Mouse (Mus musculus) intestine, embryonic 14.5 days (tissue): ENCODE measurements around the gene Btg4. TPM values are rescaled to one million over a fixed set of nuclear protein-coding genes. Genes with fewer than 3 reads are reported as not detected.

Experiments used
- ATAC-seq: fragments of 200-750 bp; cut with Nextera tagmentation; replicated peaks from 2 replicates; pipeline ENCODE4 v1.8.0; 2017; ENCODE audit warnings: low read depth, moderate number of reproducible peaks, moderate TSS enrichment, moderate library complexity; ENCODE audit not compliant: low FRiP score, low TSS enrichment
- DNase-seq: peaks from one replicate; pipeline ENCODE4 v3.0.0-alpha.2; 2018; ENCODE audit warnings: low spot score
- H3K27ac ChIP-seq: fragments of 300-500 bp; sonication (generic); 2 replicates; pipeline ENCODE4 v1.5.1; 2014; ENCODE audit warnings: low read depth, mild to moderate bottlenecking, control low read depth
- H3K27me3 ChIP-seq: fragments of 300-500 bp; sonication (generic); replicated peaks from 2 replicates; pipeline ENCODE4 v1.6.1; 2014; ENCODE audit warnings: low read length, control low read depth; ENCODE audit not compliant: control insufficient read depth, insufficient read depth
- H3K36me3 ChIP-seq: fragments of 300-500 bp; sonication (generic); 2 replicates; pipeline ENCODE4 v1.6.1; 2014; ENCODE audit warnings: low read length, control low read depth; ENCODE audit not compliant: control insufficient read depth, insufficient read depth
- H3K4me1 ChIP-seq: fragments of 300-500 bp; sonication (generic); replicated peaks from 2 replicates; pipeline ENCODE4 v1.6.1; 2014; ENCODE audit warnings: low read length, control low read depth, mixed read lengths; ENCODE audit not compliant: control insufficient read depth, insufficient read depth
- H3K4me2 ChIP-seq: fragments of 300-500 bp; sonication (generic); 2 replicates; pipeline ENCODE4 v1.6.1; 2014; ENCODE audit warnings: low read length
- H3K4me3 ChIP-seq: fragments of 300-500 bp; sonication (generic); 2 replicates; pipeline ENCODE4 v1.5.1; 2014; ENCODE audit warnings: low read depth, low read length, control low read depth, mixed read lengths
- H3K9ac ChIP-seq: fragments of 300-500 bp; sonication (generic); 2 replicates; pipeline ENCODE4 v1.6.1; 2014; ENCODE audit warnings: mild to moderate bottlenecking, low read length
- H3K9me3 ChIP-seq: fragments of 300-500 bp; sonication (generic); 2 replicates; pipeline ENCODE4 v1.6.1; 2016; ENCODE audit warnings: low read length, control low read depth; ENCODE audit not compliant: control insufficient read depth
- WGBS: fragments of 180-500 bp; shearing (Covaris S2); extraction: QIAGEN DNeasy Blood & Tissue Kit; methylation state at CpG from one replicate; pipeline ENCODE4 v1.1.7; 2014; 5-methylcytosine and 5-hydroxymethylcytosine counted together
- polyA plus RNA-seq: library from polyadenylated mRNA; unstranded; fragments of >200 nt; fragmentation: Nextera tagmentation; extraction: Ambion mirVana; gene quantifications from 2 replicates; pipeline ENCODE4 v1.2.1, GENCODE M21; 2014

Gene Btg4
- polyA plus RNA-seq, 1 experiment from 2014 or later: not detected

DNA sequence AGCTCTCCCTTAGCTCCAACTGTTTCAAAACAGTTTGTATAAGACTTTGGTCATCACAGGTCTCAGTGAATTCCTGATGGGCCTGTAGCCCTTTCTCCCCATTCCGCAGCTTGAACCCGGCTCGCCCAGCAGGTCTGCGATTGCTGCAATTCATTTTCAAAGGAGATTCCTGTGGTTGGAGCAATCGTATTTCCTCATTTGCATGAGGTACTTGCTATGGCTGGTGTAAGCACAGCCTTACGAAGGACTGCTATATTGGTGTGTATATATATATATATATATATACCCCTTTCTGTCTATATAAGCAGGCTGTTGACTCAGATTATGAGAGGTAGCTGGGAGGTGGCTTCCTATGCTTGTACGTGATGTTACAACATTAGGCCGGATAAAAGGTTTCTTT is 28.4 kb upstream of the Btg4 start:
- ATAC-seq (no peak), DNase-seq (no peak)
- H3K27ac ChIP-seq: no peak overlapping the region
- H3K9me3 ChIP-seq: no peaks in the 10 kb centered on the region
- H3K4me2 ChIP-seq: no peak overlapping the region
- no peaks in the 10 kb centered on the region for H3K27me3 ChIP-seq
- WGBS: 71% methylated on average over 8 of the region's 8 CpGs
- H3K36me3 ChIP-seq: no peaks in the 10 kb centered on the region
- no peak overlapping the region for H3K9ac ChIP-seq
- no peak overlapping the region for H3K4me3 ChIP-seq
- H3K4me1 ChIP-seq: no peaks in the 10 kb centered on the region

- no peak overlapping the region for H3K9ac ChIP-seq
- H3K27me3 ChIP-seq: no peaks in the 10 kb centered on the region
- no peak overlapping the region for H3K4me3 ChIP-seq
- DNase-seq: no peak
- no peak overlapping the region for H3K27ac ChIP-seq
- H3K4me1 ChIP-seq: no peaks in the 10 kb centered on the region
- WGBS: 71% methylated on average over 3 of the region's 3 CpGs
- no peak overlapping the region for H3K4me2 ChIP-seq
- no peaks in the 10 kb centered on the region for H3K36me3 ChIP-seq
- H3K9me3 ChIP-seq: no peaks in the 10 kb centered on the region
- ATAC-seq: no peak
Measured at GRCm38 (mm10) chr9:51032785-51033529, 27.7 kb upstream of the Btg4 start.

GRCm38 (mm10) chr9:51041491-51041980 is 19.2 kb upstream of the Btg4 start:
- no peak for ATAC-seq

DNA sequence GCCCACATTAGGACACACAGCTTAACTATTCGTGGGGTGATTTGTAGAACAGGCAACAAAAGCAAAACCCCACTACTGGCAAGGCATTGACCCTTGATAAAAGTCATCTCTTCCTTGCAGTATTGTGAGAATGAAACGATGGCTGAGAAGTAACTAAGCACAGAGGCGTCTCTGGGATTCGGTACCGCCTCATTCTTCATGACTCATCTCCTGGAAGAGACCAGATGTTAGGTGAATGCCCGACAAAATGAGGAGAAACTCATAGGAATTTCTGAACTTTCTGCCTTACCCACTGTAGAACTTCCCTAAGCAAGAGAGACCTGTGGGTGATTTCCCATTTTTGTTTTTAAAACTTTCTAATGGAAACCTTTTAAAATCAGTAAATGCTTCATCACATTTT is 18.6 kb upstream of the Btg4 start:
- H3K9me3 ChIP-seq: no peaks in the 10 kb centered on the region
- H3K4me2 ChIP-seq: no peak overlapping the region
- H3K9ac ChIP-seq: no peak overlapping the region
- H3K4me1 ChIP-seq: no peaks in the 10 kb centered on the region
- ATAC-seq: no peak
- H3K27ac ChIP-seq: no peak overlapping the region
- DNase-seq: no peak
- H3K27me3 ChIP-seq: no peaks in the 10 kb centered on the region
- 70% methylated on average over 6 of the region's 6 CpGs for WGBS
- H3K36me3 ChIP-seq: no peaks in the 10 kb centered on the region
- no peak overlapping the region for H3K4me3 ChIP-seq

More at GRCm38 (mm10) chr9:51041491-51041980, 19.2 kb upstream of the Btg4 start:
- no peaks in the 10 kb centered on the region for H3K4me1 ChIP-seq
- H3K27me3 ChIP-seq: no peaks in the 10 kb centered on the region
- no peak overlapping the region for H3K4me3 ChIP-seq
- H3K27ac ChIP-seq: no peak overlapping the region
- no peak overlapping the region for H3K9ac ChIP-seq
- WGBS: 86% methylated on average over 7 of the region's 7 CpGs
- H3K9me3 ChIP-seq: no peaks in the 10 kb centered on the region
- H3K36me3 ChIP-seq: no peaks in the 10 kb centered on the region
- no peak overlapping the region for H3K4me2 ChIP-seq
- no peak for DNase-seq

- H3K4me1 ChIP-seq: no peaks in the 10 kb centered on the region
- ATAC-seq (no peak), DNase-seq (no peak)
- no peaks in the 10 kb centered on the region for H3K27me3 ChIP-seq
- H3K36me3 ChIP-seq: no peaks in the 10 kb centered on the region
- H3K4me3 ChIP-seq: no peak overlapping the region
- H3K4me2 ChIP-seq: no peak overlapping the region
- H3K9me3 ChIP-seq: no peaks in the 10 kb centered on the region
- no peak overlapping the region for H3K9ac ChIP-seq
- no peak overlapping the region for H3K27ac ChIP-seq
- 67% methylated on average over 3 of the region's 3 CpGs for WGBS
Measured at GRCm38 (mm10) chr9:51052180-51052579, 8.5 kb upstream of the Btg4 start.

DNA sequence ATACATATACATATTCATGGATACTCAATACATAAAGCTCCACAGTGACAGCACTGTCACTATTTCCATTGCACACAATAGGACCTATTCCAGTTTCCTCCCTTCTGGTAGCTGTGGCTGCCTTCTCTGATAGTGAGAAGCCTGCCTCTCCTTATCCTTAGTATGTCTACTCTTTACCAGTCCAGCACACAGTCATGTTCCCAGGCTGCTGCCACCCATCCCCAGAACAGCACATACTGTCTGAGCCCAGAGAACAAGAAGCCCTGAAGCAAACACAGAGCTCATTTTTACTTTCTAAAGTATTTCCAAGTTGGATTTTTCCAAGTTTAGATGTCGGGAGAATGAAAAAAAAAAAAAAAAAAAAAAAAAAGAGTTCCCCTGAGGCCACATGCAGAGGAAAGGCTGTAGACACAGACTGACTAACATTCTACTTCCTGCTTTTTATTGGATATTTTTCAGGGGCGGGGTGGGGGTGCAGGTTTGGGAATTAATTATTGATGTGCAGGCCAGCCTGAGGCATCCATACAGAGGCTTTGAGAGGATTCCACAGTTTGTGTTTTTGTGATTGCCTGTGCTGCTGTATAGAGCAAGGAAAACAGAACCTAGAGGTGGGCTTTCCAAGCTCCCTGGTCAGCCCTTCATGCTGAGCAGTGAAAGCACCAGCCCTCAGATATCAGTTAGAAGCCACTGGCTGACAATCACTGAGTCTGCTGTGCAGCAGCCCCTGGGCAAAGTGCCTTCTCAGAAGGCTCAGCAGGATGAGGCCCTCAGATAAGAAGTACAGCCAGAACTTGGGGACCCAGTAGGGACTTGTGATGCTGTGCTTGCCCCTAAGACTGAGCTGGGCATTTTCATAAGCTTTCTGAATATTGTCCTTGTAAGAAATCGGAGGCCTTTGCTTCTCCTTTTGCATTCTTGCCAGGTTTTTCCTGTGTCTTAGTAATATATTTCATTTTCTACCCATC is 4.1 kb upstream of the Btg4 start:
- ATAC-seq (no peak), DNase-seq (no peak)
- WGBS: 71% methylated on average over 3 of the region's 3 CpGs
- H3K27me3 ChIP-seq: no peaks in the 10 kb centered on the region
- no peaks in the 10 kb centered on the region for H3K36me3 ChIP-seq
- no peaks in the 10 kb centered on the region for H3K4me1 ChIP-seq
- no peak overlapping the region for H3K4me3 ChIP-seq
- H3K4me2 ChIP-seq: no peak overlapping the region
- H3K27ac ChIP-seq: no peak overlapping the region
- H3K9ac ChIP-seq: no peak overlapping the region
- H3K9me3 ChIP-seq: no peaks in the 10 kb centered on the region

- Histone ChIP-seq H3K4me2 (no peak overlapping the region), H3K36me3 (no peaks in the 10 kb centered on the region), H3K9me3 (no peaks in the 10 kb centered on the region), H3K9ac (no peak overlapping the region), H3K27ac (no peak overlapping the region), H3K4me3 (no peak overlapping the region), H3K4me1 (no peaks in the 10 kb centered on the region), H3K27me3 (no peaks in the 10 kb centered on the region)
- no peak for DNase-seq
- 66% methylated on average over 4 of the region's 4 CpGs for WGBS
- no peak for ATAC-seq
Measured at GRCm38 (mm10) chr9:51058951-51059521, 1.7 kb upstream of the Btg4 start.

- DNase-seq (no peak), ATAC-seq (no peak)
- Histone ChIP-seq H3K4me1 (no peaks in the 10 kb centered on the region), H3K27ac (no peak overlapping the region), H3K4me3 (no peak overlapping the region), H3K27me3 (no peaks in the 10 kb centered on the region), H3K9me3 (no peaks in the 10 kb centered on the region), H3K4me2 (no peak overlapping the region), H3K9ac (no peak overlapping the region), H3K36me3 (no peaks in the 10 kb centered on the region)
- WGBS: 63% methylated on average over 3 of the region's 3 CpGs
Measured at GRCm38 (mm10) chr9:51068202-51068601, 7.5 kb downstream of the Btg4 start.
